Mouse (Mus musculus): Measurements from ENCODE around the gene Creg2. TPM values are rescaled to one million over a fixed set of nuclear protein-coding genes. Genes with fewer than 3 reads are reported as not detected.
"Not testable (repeated sequence)": the region's sequence is repeated elsewhere in the genome, so short reads cannot be mapped to it uniquely, and the experiment has no call there.

Creg2 gene
- total RNA-seq, 2 experiments from 2014 or later = 0.05 TPM; not detected in 1

- peak; percentile 40 for DNase-seq
These were observed 636 bp downstream of the Creg2 start for GRCm38 (mm10) chr1:39650435-39651240.

- no peak for DNase-seq
These were observed 1.4 kb downstream of the Creg2 start for GRCm38 (mm10) chr1:39649691-39650434.

- no peak for DNase-seq
These were observed 2.7 kb downstream of the Creg2 start for GRCm38 (mm10) chr1:39648584-39648983.

GRCm38 (mm10) chr1:39645905-39646759 lies 5.1 kb downstream of the Creg2 start:
- no peak for DNase-seq

GRCm38 (mm10) chr1:39644333-39644732 lies 6.9 kb downstream of the Creg2 start:
- no peak for DNase-seq

- DNase-seq = no peak
These were observed 9.6 kb downstream of the Creg2 start for GRCm38 (mm10) chr1:39641667-39642066.

GRCm38 (mm10) chr1:39637139-39637538 lies 14.1 kb downstream of the Creg2 start:
- no peak for DNase-seq

GRCm38 (mm10) chr1:39636660-39637059 lies 14.6 kb downstream of the Creg2 start:
- no peak for DNase-seq

- DNase-seq = no peak
These were observed 15.1 kb downstream of the Creg2 start for GRCm38 (mm10) chr1:39636196-39636595.

GRCm38 (mm10) chr1:39628606-39629005 lies 22.7 kb downstream of the Creg2 start:
- DNase-seq = no peak

GRCm38 (mm10) chr1:39625491-39625890 lies 25.8 kb downstream of the Creg2 start:
- no peak for DNase-seq

GRCm38 (mm10) chr1:39623729-39624128 lies 27.5 kb downstream of the Creg2 start:
- no peak for DNase-seq

- DNase-seq = no peak
These were observed 28.2 kb downstream of the Creg2 start for GRCm38 (mm10) chr1:39623106-39623505.

- DNase-seq = no peak
These were observed 32.8 kb downstream of the Creg2 start for GRCm38 (mm10) chr1:39618524-39618923.

- no peak for DNase-seq
These were observed 35.7 kb downstream of the Creg2 start for GRCm38 (mm10) chr1:39615526-39615925.

GRCm38 (mm10) chr1:39614462-39615279 lies 36.6 kb downstream of the Creg2 start:
- no peak for DNase-seq

- no peak for DNase-seq
These were observed 38.2 kb downstream of the Creg2 start for GRCm38 (mm10) chr1:39613061-39613460.

- no peak for DNase-seq
These were observed 38.8 kb downstream of the Creg2 start for GRCm38 (mm10) chr1:39612491-39612890.

- no peak for DNase-seq
These were observed 42.7 kb downstream of the Creg2 start for GRCm38 (mm10) chr1:39608534-39608933.

- no peak for DNase-seq
These were observed 48.8 kb downstream of the Creg2 start for GRCm38 (mm10) chr1:39602477-39602876.

GRCm38 (mm10) chr1:39598726-39599125 lies 52.5 kb downstream of the Creg2 start:
- no peak for DNase-seq

- not testable (repeated sequence) for DNase-seq
These were observed 54.1 kb downstream of the Creg2 start for GRCm38 (mm10) chr1:39597135-39597534.
